Mouse (Mus musculus) liver, embryonic 14.5 days (tissue): ENCODE results near the gene Gpalpp1.

Source experiments
- CTCF ChIP-seq: IDR thresholded peaks from 2 replicates; pipeline ENCODE4 v1.5.1; 2016; ENCODE audit warnings: antibody characterized with exemption, low read depth, control low read depth
- EP300 ChIP-seq: IDR thresholded peaks from 2 replicates; pipeline ENCODE4 v1.6.1; 2016; ENCODE audit warnings: antibody characterized with exemption, low read depth

DNA sequence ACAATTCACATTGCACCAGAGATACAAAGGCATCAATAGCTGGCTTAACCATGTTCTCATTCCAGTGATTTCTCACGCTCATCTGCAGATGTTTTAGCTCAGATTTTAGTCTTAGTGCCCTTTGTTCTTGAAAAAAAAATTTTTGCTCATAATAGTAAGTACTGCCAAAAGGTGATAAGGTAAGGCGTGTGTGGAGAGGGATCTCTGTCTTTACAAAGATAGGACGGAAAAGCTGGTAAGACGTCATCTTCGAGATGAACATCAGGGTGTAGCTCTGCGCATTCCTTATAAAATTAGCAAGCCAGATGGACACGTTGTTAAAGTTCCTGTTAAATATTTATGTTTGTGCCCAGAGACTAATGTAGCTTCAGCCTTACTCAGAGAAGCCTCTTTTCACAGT, 35.3 kb upstream of the Gpalpp1 start:
- TF ChIP-seq CTCF (no peak), EP300 (peak; percentile 72)
